In genomic region chr4:135154089-135154949, GRCm38 (mm10) we compare ENCODE assay signal across 10 mouse cellular contexts. TPM values are rescaled to one million over a fixed set of nuclear protein-coding genes. Genes with fewer than 3 reads are reported as not detected.
A peak's percentile ranks its signal among the peaks of the same experiment; 100 is the strongest.
DNase-seq lines count a peak whose midpoint lies in the region; ATAC-seq and TF ChIP-seq lines count a peak whose summit lies in the region.
"Had no signal": no experiment of that assay in that cellular context is flagged by ENCODE, and none has a peak within 500 bp of the region (broad histone marks: within the 10 kb centered on the region; RNA-seq: fewer than 3 reads in every experiment).

No protein-coding gene starts in this region.

- no peaks in the 10 kb centered on the region for H3K4me1 ChIP-seq in forebrain, postnatal 0 days (ENCODE audit: insufficient read depth)
- H3K4me1 ChIP-seq in forebrain, embryonic 13.5 days: peaks cover 31% of the 10 kb centered on the region
- H3K4me1 ChIP-seq in liver, embryonic 14.5 days (replicated peaks; ENCODE audit: control insufficient read depth in 2 of 2, insufficient read depth in 2 of 2, low read length in 1 of 2): 0 out of 4 replicates have a peak, but pooled peaks cover 0 to 1% of the 10 kb centered on the region in 2 experiments

- no peaks in the 10 kb centered on the region for H3K36me3 ChIP-seq in forebrain, postnatal 0 days (ENCODE audit: insufficient read depth)
- H3K36me3 ChIP-seq in forebrain, embryonic 13.5 days (ENCODE audit: poor library complexity, severe bottlenecking): no peaks in the 10 kb centered on the region
- no peaks in the 10 kb centered on the region for H3K36me3 ChIP-seq in liver, embryonic 14.5 days (replicated peaks; ENCODE audit: control insufficient read depth, insufficient read depth, low read depth)
- H3K36me3 ChIP-seq: midbrain, embryonic 12.5 days had no signal

- DNase-seq in forebrain, postnatal 0 days: peak; percentile 86
- peak; percentile 47 to 54 for DNase-seq in spleen, postnatal 36 days (ENCODE audit: low spot score in 2 of 2)
- no peak for DNase-seq in spleen, postnatal 4 days (ENCODE audit: low spot score in 2 of 2)
- no peak for DNase-seq in liver, embryonic 14.5 days (ENCODE audit: low read depth in 3 of 3, low spot score in 3 of 3)
- DNase-seq in adrenal gland, adult (ENCODE audit: inconsistent age in 2 of 2, low spot score in 1 of 2): no peak
- DNase-seq in layer of hippocampus, postnatal 25 days (ENCODE audit: extremely low spot score in 1 of 2, low spot score in 1 of 2): no peak

- H3K9me3 ChIP-seq in forebrain, postnatal 0 days (ENCODE audit: low read length): no peaks in the 10 kb centered on the region
- H3K9me3 ChIP-seq in forebrain, embryonic 13.5 days (replicated peaks): no peaks in the 10 kb centered on the region
- H3K9me3 ChIP-seq in liver, embryonic 14.5 days (ENCODE audit: control insufficient read depth, low read length): no peaks in the 10 kb centered on the region
- H3K9me3 ChIP-seq: midbrain, embryonic 12.5 days had no signal

- no peak overlapping the region for H3K9ac ChIP-seq in forebrain, postnatal 0 days
- no peak overlapping the region for H3K9ac ChIP-seq in forebrain, embryonic 13.5 days
- H3K9ac ChIP-seq in liver, embryonic 14.5 days (replicated peaks): no peak overlapping the region
- H3K9ac ChIP-seq: midbrain, embryonic 12.5 days had no signal

- H3K4me3 ChIP-seq in forebrain, postnatal 0 days (ENCODE audit: low read depth, low read length): no peak overlapping the region
- H3K4me3 ChIP-seq in forebrain, embryonic 13.5 days: no peak overlapping the region
- H3K4me3 ChIP-seq in liver, embryonic 14.5 days (ENCODE audit: insufficient read depth in 1 of 2, low read depth in 2 of 2, low read length in 2 of 2): peak overlapping the region; percentile 12 to 51; a peak in 2 of 4 replicates
- H3K4me3 ChIP-seq: midbrain, embryonic 12.5 days had no signal

- ATAC-seq in forebrain, postnatal 0 days: no peak
- ATAC-seq in forebrain, embryonic 13.5 days: no peak
- no peak for ATAC-seq in liver, embryonic 14.5 days (ENCODE audit: insufficient read depth)
- no peak for ATAC-seq in erythroblast, adult 5-6 weeks (replicated peaks; ENCODE audit: low FRiP score, poor library complexity, severe bottlenecking)

- no peak overlapping the region for H3K27ac ChIP-seq in forebrain, postnatal 0 days (ENCODE audit: low read depth, low read length)
- H3K27ac ChIP-seq in forebrain, embryonic 13.5 days: no peak overlapping the region
- H3K27ac ChIP-seq in liver, embryonic 14.5 days: no peak overlapping the region
- H3K27ac ChIP-seq: midbrain, embryonic 12.5 days had no signal

- no peak for TF ChIP-seq CTCF in forebrain, postnatal 0 days (IDR thresholded peaks at IDR 0.05; ENCODE audit: low read depth)
- no peak for TF ChIP-seq CTCF in liver, embryonic 14.5 days (IDR thresholded peaks at IDR 0.05; ENCODE audit: low read depth)

- H3K4me2 ChIP-seq in forebrain, postnatal 0 days (ENCODE audit: low read depth): no peak overlapping the region
- H3K4me2 ChIP-seq in forebrain, embryonic 13.5 days: no peak overlapping the region
- peak overlapping the region; percentile 59 for H3K4me2 ChIP-seq in liver, embryonic 14.5 days (ENCODE audit: low read depth)
- H3K4me2 ChIP-seq: midbrain, embryonic 12.5 days had no signal

- WGBS in forebrain, postnatal 0 days: 4% methylated on average over 21 of the region's 21 CpGs
- WGBS in forebrain, embryonic 13.5 days: under 1% methylated on average over 21 of the region's 21 CpGs
- 13% methylated on average over 21 of the region's 21 CpGs for WGBS in liver, embryonic 14.5 days (ENCODE audit: insufficient replicate concordance)

- peaks cover 78% of the 10 kb centered on the region for H3K27me3 ChIP-seq in forebrain, postnatal 0 days (ENCODE audit: insufficient read depth, low read length)
- H3K27me3 ChIP-seq in forebrain, embryonic 13.5 days: peaks cover 100% of the 10 kb centered on the region
- H3K27me3 ChIP-seq in liver, embryonic 14.5 days (ENCODE audit: control insufficient read depth, insufficient read depth, low read length): peaks cover 81% of the 10 kb centered on the region

- TF ChIP-seq EP300 in liver, embryonic 14.5 days (IDR thresholded peaks at IDR 0.05; ENCODE audit: low read depth): no peak

RNA-seq across cellular contexts. Expression of gene Runx3, which starts 33.9 kb away (rescaled TPM):
- total RNA-seq in forebrain, postnatal 0 days (2014; rRNA removed): not detected in 2 replicates
- polyA plus RNA-seq in forebrain, postnatal 0 days (2015; fragmentation: Nextera tagmentation; extraction: Ambion mirVana): not detected in 2 replicates
- polyA plus RNA-seq in forebrain, embryonic 13.5 days (2015; fragmentation: Nextera tagmentation; extraction: Ambion mirVana): not detected in 2 replicates
- 1.2 and 1.3 TPM in 2 replicates for polyA plus RNA-seq in liver, embryonic 14.5 days (2012; rRNA removed)
- 0.99 and 1.00 TPM in 2 replicates for polyA plus RNA-seq in liver, embryonic 14.5 days (2014; fragmentation: Nextera tagmentation; extraction: Ambion mirVana)
- total RNA-seq in erythroblast, adult 5-6 weeks (2015; ENCODE audit: low replicate concordance): 7.3 and 9.8 TPM in 2 replicates
- 0.51 and 0.84 TPM in 2 replicates for total RNA-seq in erythroblast, adult 5-6 weeks (2017; ENCODE audit: low replicate concordance)
- not detected for total RNA-seq in layer of hippocampus, postnatal 25 days (2021)
- polyA plus RNA-seq: cerebellum, adult 2 months; midbrain, embryonic 12.5 days had no signal

Comparison
In these comparisons a context has a peak if more than half of its experiments do, and no peak if none do; other contexts are left out.
1. DNase-seq: peak in forebrain, postnatal 0 days (single experiment) and spleen, postnatal 36 days (2 of 2); none in spleen, postnatal 4 days (0 of 2), liver, embryonic 14.5 days (0 of 3), adrenal gland, adult (0 of 2) and layer of hippocampus, postnatal 25 days (0 of 2).
2. H3K4me3 ChIP-seq: peak in liver, embryonic 14.5 days (2 of 2); none in forebrain, postnatal 0 days (single experiment) and forebrain, embryonic 13.5 days (single experiment).